Mouse (Mus musculus) cerebellum, adult 2 months (tissue): ENCODE data around the gene Tek. TPM values are rescaled to one million over a fixed set of nuclear protein-coding genes. Genes with fewer than 3 reads are reported as not detected.

Experiments
- DNase-seq, 2 experiments: peaks; one replicate each; pipeline ENCODE4 v3.0.0; 2021
- H3K27ac ChIP-seq: fragments of 200-500 bp; 2 replicates; pipeline ENCODE4 v1.5.1; 2012; ENCODE audit warnings: low read length, control low read depth, inconsistent platforms; ENCODE audit not compliant: insufficient read depth
- H3K27me3 ChIP-seq: fragments of 200-500 bp; 2 replicates; pipeline ENCODE4 v1.6.1; 2012; ENCODE audit warnings: inconsistent platforms, mild to moderate bottlenecking, low read length, moderate library complexity; ENCODE audit not compliant: control insufficient read depth, insufficient read depth
- H3K4me1 ChIP-seq: fragments of 200-500 bp; 2 replicates; pipeline ENCODE4 v1.6.1; 2011; ENCODE audit warnings: low read length; ENCODE audit not compliant: control insufficient read depth, insufficient read depth
- H3K4me3 ChIP-seq: fragments of 200-500 bp; replicated peaks from 2 replicates; pipeline ENCODE3; 2011; ENCODE audit warnings: mild to moderate bottlenecking, low read depth, low read length, control low read depth; ENCODE audit not compliant: insufficient read depth
- CTCF ChIP-seq: fragments of 200-500 bp; IDR thresholded peaks from 2 replicates; pipeline ENCODE4 v1.5.1; 2011; ENCODE audit warnings: low read depth, mild to moderate bottlenecking, control low read depth, low read length, moderate library complexity, borderline replicate concordance; ENCODE audit not compliant: insufficient read depth
- POLR2A ChIP-seq: fragments of 200-500 bp; IDR thresholded peaks from 2 replicates; pipeline ENCODE4 v1.6.1; 2011; ENCODE audit warnings: low read length, control low read depth, borderline replicate concordance; ENCODE audit not compliant: insufficient read depth
- WGBS: fragments of 180-500 bp; shearing (Covaris S2); methylation state at CpG from one replicate; pipeline ENCODE4 v1.1.7; 2018; 5-methylcytosine and 5-hydroxymethylcytosine counted together
- polyA plus RNA-seq: library from polyadenylated mRNA; depleted of rRNA; stranded (reverse); fragments of >200 nt; gene quantifications from 2 replicates; pipeline ENCODE4 v1.2.3, GENCODE M21; 2012

Gene Tek
- polyA plus RNA-seq, 1 experiment: 8.7 TPM

DNA sequence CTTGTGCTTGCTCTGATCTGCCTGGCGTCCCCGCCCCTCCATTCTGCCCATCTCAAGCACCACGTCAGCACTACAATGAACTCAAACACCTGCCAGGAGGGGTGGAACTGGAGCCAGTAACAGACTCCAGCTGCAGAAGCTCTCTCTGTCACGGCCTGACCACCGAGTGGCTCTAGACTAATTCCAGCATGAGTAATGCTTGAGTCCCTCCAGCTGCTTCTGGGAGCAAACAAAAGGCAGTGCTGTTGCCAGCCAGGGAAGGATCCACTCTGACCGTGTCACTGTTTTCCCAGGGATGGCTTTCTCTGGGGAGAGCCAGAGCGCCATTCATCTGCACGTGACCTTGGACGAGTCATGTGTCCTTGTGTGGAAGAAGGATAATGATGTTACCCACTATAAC lies 13.4 kb downstream of the Tek start:
- WGBS: 15% methylated on average over 9 of the region's 9 CpGs
- no peak for TF ChIP-seq POLR2A
- TF ChIP-seq CTCF: no peak
- no peak overlapping the region for H3K4me3 ChIP-seq
- no peak for DNase-seq
- H3K27ac ChIP-seq: no peak overlapping the region
- no peaks in the 10 kb centered on the region for H3K27me3 ChIP-seq
- no peaks in the 10 kb centered on the region for H3K4me1 ChIP-seq

GRCm38 (mm10) chr4:94765217-94765616 lies 26.1 kb downstream of the Tek start:
- TF ChIP-seq POLR2A: no peak
- no peak for TF ChIP-seq CTCF

DNA sequence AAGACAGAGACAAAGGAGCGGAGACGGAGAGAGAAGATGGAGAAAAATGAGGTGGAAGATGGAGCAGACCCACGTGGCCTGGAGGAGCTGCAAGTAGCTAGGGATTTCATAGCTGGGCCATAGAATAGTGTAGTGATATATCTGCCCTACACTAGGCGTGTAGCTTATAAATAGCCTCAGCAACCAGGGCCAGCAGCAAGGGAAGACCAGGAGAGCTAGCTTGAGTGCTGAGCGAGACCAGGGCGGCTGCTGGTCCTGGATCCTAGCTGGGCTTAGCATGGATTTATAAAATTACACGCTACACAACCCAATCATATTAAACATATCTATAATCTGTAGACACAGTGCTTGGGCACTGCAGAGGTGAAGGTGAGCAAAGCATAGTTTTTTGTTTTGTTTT lies 27.1 kb downstream of the Tek start:
- WGBS: 74% methylated on average over 7 of the region's 7 CpGs
- Histone ChIP-seq H3K27me3 (no peaks in the 10 kb centered on the region), H3K4me1 (no peaks in the 10 kb centered on the region), H3K27ac (no peak overlapping the region), H3K4me3 (no peak overlapping the region)
- no peak for DNase-seq
- TF ChIP-seq CTCF (no peak), POLR2A (no peak)

More at GRCm38 (mm10) chr4:94765217-94765616, 26.1 kb downstream of the Tek start:
- Histone ChIP-seq H3K27me3 (no peaks in the 10 kb centered on the region), H3K27ac (no peak overlapping the region), H3K4me3 (no peak overlapping the region), H3K4me1 (no peaks in the 10 kb centered on the region)
- DNase-seq: no peak

GRCm38 (mm10) chr4:94768624-94769023 lies 29.5 kb downstream of the Tek start:
- Histone ChIP-seq H3K4me3 (no peak overlapping the region), H3K27ac (no peak overlapping the region), H3K4me1 (no peaks in the 10 kb centered on the region), H3K27me3 (no peaks in the 10 kb centered on the region)
- TF ChIP-seq POLR2A: no peak
- no peak for TF ChIP-seq CTCF
- DNase-seq: no peak
- 72% methylated on average over 3 of the region's 3 CpGs for WGBS

- DNase-seq: no peak
- H3K27ac ChIP-seq: no peak overlapping the region
- WGBS: 94% methylated on average over 5 of the region's 5 CpGs
- H3K27me3 ChIP-seq: no peaks in the 10 kb centered on the region
- no peak overlapping the region for H3K4me3 ChIP-seq
- TF ChIP-seq CTCF (no peak), POLR2A (no peak)
- peaks cover 2% of the 10 kb centered on the region; the same call in 1 of the 2 replicates for H3K4me1 ChIP-seq
Observed at GRCm38 (mm10) chr4:94781043-94781442, 42.0 kb downstream of the Tek start.

GRCm38 (mm10) chr4:94785921-94786320 lies 46.8 kb downstream of the Tek start:
- WGBS: 94% methylated on average over 2 of the region's 2 CpGs
- Histone ChIP-seq H3K4me3 (no peak overlapping the region), H3K4me1 (no peaks in the 10 kb centered on the region), H3K27ac (no peak overlapping the region), H3K27me3 (no peaks in the 10 kb centered on the region)
- no peak for TF ChIP-seq POLR2A
- no peak for TF ChIP-seq CTCF
- no peak for DNase-seq

- WGBS: 50% methylated on average over 1 of the region's 1 CpGs
- Histone ChIP-seq H3K4me1 (no peaks in the 10 kb centered on the region), H3K27ac (no peak overlapping the region), H3K4me3 (no peak overlapping the region), H3K27me3 (no peaks in the 10 kb centered on the region)
- TF ChIP-seq CTCF (no peak), POLR2A (no peak)
- DNase-seq: no peak
Observed at GRCm38 (mm10) chr4:94803187-94803586, 64.1 kb downstream of the Tek start.

DNA sequence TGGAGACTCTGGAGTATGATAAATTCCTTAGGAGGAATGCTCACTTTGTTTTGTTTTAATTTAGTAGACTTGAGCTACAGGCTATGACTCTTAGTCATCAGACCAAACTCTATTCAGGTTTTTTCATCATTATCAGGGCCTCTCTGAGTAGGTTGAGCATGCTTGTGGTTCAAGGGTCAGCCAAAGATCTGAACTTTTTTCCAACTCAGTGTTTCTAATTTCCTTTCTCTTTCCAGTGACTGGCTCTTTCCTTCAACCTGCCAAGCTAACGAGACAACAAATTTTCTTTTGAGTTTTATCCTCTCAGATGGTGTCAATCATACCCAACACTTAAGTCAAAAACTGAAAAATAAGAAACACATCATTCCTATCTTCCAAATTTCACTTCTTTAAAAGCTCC lies 71.5 kb downstream of the Tek start:
- DNase-seq: no peak
- no peaks in the 10 kb centered on the region for H3K27me3 ChIP-seq
- H3K4me3 ChIP-seq: no peak overlapping the region
- TF ChIP-seq CTCF (no peak), POLR2A (no peak)
- WGBS: 74% methylated on average over 1 of the region's 1 CpGs
- H3K4me1 ChIP-seq: no peaks in the 10 kb centered on the region
- no peak overlapping the region for H3K27ac ChIP-seq

DNA sequence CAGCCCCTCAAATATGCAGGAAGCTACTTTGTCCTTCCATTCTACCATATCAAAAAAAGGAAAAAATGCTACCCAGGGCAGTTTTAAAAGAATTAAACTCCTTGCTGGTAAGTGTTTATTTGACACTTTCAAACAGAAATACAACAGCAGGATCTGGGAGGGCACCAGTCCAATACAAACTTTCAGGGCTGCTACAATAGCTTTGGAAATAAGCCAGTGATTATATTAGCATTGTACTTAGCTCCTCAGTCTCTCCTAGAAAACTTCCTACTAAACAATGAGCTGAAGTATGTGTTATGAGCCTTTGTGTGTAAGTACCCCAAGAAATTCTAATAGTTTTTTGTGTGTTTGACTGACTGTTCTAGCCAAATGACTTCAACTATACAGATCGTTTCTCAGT lies 87.8 kb downstream of the Tek start:
- H3K27ac ChIP-seq: no peak overlapping the region
- 39% methylated on average over 1 of the region's 1 CpGs for WGBS
- TF ChIP-seq POLR2A: no peak
- no peak for TF ChIP-seq CTCF
- H3K27me3 ChIP-seq: no peaks in the 10 kb centered on the region
- no peak for DNase-seq
- H3K4me1 ChIP-seq: no peaks in the 10 kb centered on the region
- H3K4me3 ChIP-seq: no peak overlapping the region
